Mouse (Mus musculus) bone marrow, adult 2 months (tissue): ENCODE measurements around the gene Epp13.
"Not testable (repeated sequence)": the region's sequence is repeated elsewhere in the genome, so short reads cannot be mapped to it uniquely, and the experiment has no call there.

Source experiments
- CTCF ChIP-seq: fragments of 200-500 bp; IDR thresholded peaks from 2 replicates; pipeline ENCODE4 v1.5.1; 2011; ENCODE audit warnings: low read length, control low read depth; ENCODE audit not compliant: control insufficient read depth, insufficient read depth
- POLR2A ChIP-seq: fragments of 200-500 bp; IDR thresholded peaks from 2 replicates; pipeline ENCODE4 v1.6.1; 2011; ENCODE audit warnings: low read depth, mild to moderate bottlenecking, control low read depth, low read length, borderline replicate concordance; ENCODE audit not compliant: control insufficient read depth

GRCm38 (mm10) chr7:6291121-6291520 is 38.6 kb downstream of the Epp13 start:
- TF ChIP-seq CTCF, POLR2A: not testable (repeated sequence)
